Mouse (Mus musculus) bone marrow, adult 2 months (tissue): ENCODE data around the gene Tex261.

ENCODE experiments used
- CTCF ChIP-seq: fragments of 200-500 bp; IDR thresholded peaks from 2 replicates; pipeline ENCODE4 v1.5.1; 2011; ENCODE audit warnings: low read length, control low read depth; ENCODE audit not compliant: control insufficient read depth, insufficient read depth
- POLR2A ChIP-seq: fragments of 200-500 bp; IDR thresholded peaks from 2 replicates; pipeline ENCODE4 v1.6.1; 2011; ENCODE audit warnings: low read depth, mild to moderate bottlenecking, control low read depth, low read length, borderline replicate concordance; ENCODE audit not compliant: control insufficient read depth

GRCm38 (mm10) chr6:83744126-83744525, 31.5 kb downstream of the Tex261 start:
- TF ChIP-seq CTCF: no peak
- no peak for TF ChIP-seq POLR2A
